Mouse (Mus musculus) kidney, adult 18-20 months (tissue): ENCODE measurements around the gene H1foo.

Experiments used
- DNase-seq: peaks from one replicate; pipeline ENCODE4 v3.0.0; 2021

The H1foo gene

GRCm38 (mm10) chr6:115987096-115987747 lies 42.5 kb downstream of the H1foo start:
- DNase-seq: no peak

DNA sequence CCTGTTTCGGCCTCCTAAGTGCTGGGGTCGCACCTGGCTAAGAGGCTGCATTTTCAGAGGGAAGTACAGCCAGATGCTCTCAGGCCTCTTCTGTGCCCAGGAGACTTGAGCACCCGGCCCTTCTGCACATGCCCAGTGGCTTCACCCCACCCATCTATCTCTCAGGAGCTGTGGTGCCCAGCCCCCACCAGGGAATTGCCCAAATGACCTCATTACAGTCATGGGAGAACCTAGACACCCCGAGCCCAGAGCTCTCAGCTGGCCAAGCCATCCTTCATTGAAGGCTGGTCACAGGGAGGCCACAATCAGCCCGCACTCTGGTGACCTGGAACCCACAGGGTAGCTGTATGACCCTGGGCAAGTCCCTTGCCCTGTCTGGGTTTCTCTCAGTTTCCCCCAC lies 44.3 kb downstream of the H1foo start:
- DNase-seq: no peak

- DNase-seq: no peak
Observed at GRCm38 (mm10) chr6:115989607-115990006, 44.9 kb downstream of the H1foo start.

- DNase-seq: no peak
Observed at GRCm38 (mm10) chr6:115990056-115990455, 45.3 kb downstream of the H1foo start.

DNA sequence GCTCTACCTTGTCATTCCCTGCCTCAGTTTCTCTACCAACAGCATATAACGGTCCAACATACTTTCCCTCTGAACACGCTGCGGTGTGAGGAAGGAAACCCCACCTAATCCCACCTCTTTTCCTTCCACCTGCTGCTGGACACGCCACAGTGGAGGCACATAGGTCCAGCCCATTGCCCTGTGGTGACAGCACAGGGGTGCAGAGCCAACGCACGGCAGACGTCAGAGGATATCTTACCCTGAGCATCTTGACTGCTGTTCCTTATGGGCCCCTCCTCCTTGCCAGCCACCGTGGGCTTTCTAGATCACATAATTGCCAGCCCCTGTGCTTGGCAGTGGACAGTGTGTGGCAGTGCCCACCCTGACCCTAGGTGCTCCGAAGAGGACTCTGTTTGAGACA lies 45.7 kb downstream of the H1foo start:
- no peak for DNase-seq

DNA sequence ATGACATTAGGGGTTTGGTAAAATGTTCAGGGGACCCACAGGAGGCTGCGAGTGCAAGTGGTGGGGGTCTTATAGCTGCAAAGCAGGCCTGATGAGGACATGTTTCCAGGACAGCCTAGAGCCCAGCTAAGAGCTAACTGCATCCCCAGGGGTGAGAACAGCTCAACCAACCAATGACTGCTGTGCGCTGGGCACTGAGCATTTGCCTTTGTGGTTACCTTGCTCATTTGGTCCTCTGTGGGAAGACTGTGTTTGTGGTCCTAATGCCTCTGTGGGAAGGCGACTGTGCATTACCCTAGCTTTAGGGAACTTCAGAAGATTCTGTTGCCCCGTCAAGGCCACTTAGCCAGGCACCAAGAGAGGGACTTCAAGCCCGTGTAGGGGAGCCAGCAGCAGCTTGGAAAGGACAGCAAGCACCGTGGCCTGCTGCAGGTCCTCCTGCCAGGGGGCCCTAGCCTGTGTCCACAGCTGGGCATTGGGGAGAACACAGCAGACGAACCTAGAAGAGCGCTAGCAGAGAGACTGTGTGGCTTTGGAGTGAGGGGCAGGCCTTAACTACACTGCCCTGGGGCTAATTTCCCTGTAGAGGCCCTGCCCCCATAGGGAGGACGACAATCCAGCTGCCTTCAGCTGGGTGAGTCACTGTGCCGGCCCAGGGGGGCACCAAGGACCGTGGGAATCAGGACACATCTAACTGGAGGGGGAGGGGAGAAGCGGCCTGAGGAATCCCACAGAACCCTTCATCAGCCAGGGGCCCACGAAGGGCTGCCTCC lies 46.6 kb downstream of the H1foo start:
- no peak for DNase-seq

DNA sequence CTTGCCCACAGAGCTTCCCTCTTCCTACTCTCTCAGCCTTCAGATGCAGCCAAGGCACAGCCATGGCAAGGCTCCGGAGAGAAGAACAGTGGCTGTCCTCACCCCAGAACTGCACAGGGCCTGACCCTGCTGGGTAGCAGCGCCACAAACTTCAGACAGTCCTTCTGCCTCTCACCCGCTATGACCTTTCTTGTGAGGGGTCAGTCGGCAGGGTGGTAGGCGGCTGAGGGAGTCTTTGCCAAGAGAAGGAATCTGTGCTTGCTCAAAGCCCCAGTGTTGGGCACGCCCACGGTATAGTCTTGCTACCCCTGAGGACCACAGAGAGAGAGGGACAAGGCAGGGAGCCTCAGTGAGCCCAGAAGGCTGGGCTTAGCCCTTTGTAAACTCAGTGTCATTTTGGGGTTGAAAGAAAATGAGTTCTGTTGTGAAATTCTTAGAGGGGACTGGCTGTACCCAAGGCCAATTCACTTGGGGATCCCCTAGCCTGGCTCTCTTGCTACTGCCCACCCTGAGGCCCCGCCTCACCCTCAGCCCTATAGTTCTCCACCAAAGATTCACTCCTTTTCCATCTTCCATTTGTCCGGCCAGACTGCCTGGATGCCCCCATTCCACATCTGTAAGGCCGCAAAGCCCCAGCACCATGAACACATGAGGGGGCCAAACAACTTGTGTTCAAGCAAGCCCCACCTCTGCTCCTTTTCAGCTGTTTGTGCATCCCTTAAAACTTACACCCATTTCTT lies 47.3 kb downstream of the H1foo start:
- no peak for DNase-seq

- no peak for DNase-seq
Observed at GRCm38 (mm10) chr6:115992981-115993380, 48.2 kb downstream of the H1foo start.

- DNase-seq: no peak
Observed at GRCm38 (mm10) chr6:115993463-115994145, 48.9 kb downstream of the H1foo start.

- DNase-seq: no peak
Observed at GRCm38 (mm10) chr6:115994146-115994876, 49.6 kb downstream of the H1foo start.

DNA sequence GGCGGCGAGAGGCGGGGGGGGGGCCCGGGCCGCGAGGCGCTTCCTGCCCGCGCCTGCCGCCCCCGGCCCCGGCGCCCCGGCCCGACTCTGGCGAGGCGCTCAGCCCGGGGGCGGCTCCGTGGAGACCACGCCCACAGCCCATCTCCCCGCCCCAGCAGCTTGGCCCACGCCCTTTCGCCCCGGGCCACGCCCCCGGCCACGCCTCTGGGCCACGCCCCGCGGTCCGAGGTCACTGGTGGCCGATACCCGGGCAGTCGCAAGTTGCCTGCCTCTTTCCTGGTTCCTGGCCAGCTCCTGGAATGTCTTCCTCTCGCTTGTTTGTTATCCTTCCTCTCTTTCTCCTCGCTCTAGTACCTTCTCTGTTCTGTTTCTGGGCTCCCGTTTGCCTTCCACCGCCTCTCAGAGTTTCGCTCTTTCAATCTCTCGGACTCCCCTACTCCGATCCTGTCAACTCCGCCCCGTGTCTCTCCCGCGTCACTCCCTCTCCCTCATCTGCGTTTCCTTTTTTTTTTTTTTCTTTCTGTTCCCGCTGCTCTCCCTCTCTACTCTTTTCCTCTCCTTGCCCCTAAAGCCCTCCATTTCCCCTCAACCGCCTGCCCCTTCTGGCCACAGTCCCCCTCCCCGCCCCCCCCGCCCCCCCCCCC lies 50.3 kb downstream of the H1foo start, which contains the start of gene Plxnd1:
Gene Plxnd1, minus strand, starts transcription at position 129 of the 644 bp plus-strand sequence.
- DNase-seq: peak; percentile 98

- no peak for DNase-seq
Observed at GRCm38 (mm10) chr6:115995531-115995941, 50.8 kb downstream of the H1foo start.

GRCm38 (mm10) chr6:115996171-115996851 lies 51.6 kb downstream of the H1foo start:
- DNase-seq: peak; percentile 69

GRCm38 (mm10) chr6:115997726-115998311 lies 53.1 kb downstream of the H1foo start:
- DNase-seq: no peak

DNA sequence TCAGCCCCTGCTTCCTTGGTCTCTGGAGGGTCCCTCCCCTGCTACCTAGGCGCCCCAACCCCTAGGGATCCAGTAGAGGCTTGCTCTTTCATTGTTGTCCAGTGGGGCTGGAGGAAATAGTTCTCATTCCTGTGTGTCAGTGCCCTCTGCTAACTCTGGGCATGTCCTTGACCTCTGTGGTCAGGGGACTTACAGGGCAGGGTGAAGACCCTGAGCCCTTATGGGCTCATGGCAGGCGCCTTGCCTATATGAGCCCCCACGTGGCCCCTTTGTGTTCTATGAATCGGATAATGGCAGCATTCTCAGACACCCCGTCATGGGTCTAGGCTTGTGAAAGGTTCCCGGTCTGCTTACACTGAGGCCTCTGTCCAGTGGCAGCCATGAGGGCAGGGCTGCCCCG lies 54.0 kb downstream of the H1foo start:
- no peak for DNase-seq

GRCm38 (mm10) chr6:115999227-115999626 lies 54.5 kb downstream of the H1foo start:
- DNase-seq: no peak
